Mouse (Mus musculus) hindbrain, embryonic 16.5 days (tissue): Measurements from ENCODE around the gene Gmppb. TPM values are rescaled to one million over a fixed set of nuclear protein-coding genes. Genes with fewer than 3 reads are reported as not detected.

Experiments
- ATAC-seq: fragments of 200-750 bp; cut with Nextera tagmentation; 2 replicates; pipeline ENCODE4 v1.8.0; 2017; ENCODE audit warnings: moderate TSS enrichment, moderate library complexity
- H3K27ac ChIP-seq: fragments of 300-500 bp; sonication (generic); 2 replicates; pipeline ENCODE4 v1.5.1; 2014; ENCODE audit warnings: low read depth, mild to moderate bottlenecking, control low read depth, low read length, moderate library complexity
- H3K27me3 ChIP-seq: fragments of 300-500 bp; sonication (generic); replicated peaks from 2 replicates; pipeline ENCODE4 v1.6.1; 2014; ENCODE audit warnings: low read length; ENCODE audit not compliant: control insufficient read depth, insufficient read depth
- H3K36me3 ChIP-seq: fragments of 300-500 bp; sonication (generic); 2 replicates; pipeline ENCODE4 v1.6.1; 2014; ENCODE audit warnings: mild to moderate bottlenecking, low read length, moderate library complexity, mixed read lengths; ENCODE audit not compliant: control insufficient read depth, insufficient read depth
- H3K4me1 ChIP-seq: fragments of 300-500 bp; sonication (generic); 2 replicates; pipeline ENCODE4 v1.6.1; 2014; ENCODE audit warnings: low read depth, low read length; ENCODE audit not compliant: control insufficient read depth, insufficient read depth
- H3K4me2 ChIP-seq: fragments of 300-500 bp; sonication (generic); 2 replicates; pipeline ENCODE4 v1.6.1; 2014; ENCODE audit warnings: mild to moderate bottlenecking, low read length, control low read depth, moderate library complexity
- H3K4me3 ChIP-seq: fragments of 300-500 bp; sonication (generic); 2 replicates; pipeline ENCODE4 v1.5.1; 2014; ENCODE audit warnings: mild to moderate bottlenecking, low read length, control low read depth, moderate library complexity
- H3K9ac ChIP-seq: fragments of 300-500 bp; sonication (generic); 2 replicates; pipeline ENCODE4 v1.6.1; 2014; ENCODE audit warnings: low read depth, mild to moderate bottlenecking, control low read depth, low read length, moderate library complexity
- H3K9me3 ChIP-seq: fragments of 300-500 bp; sonication (generic); 2 replicates; pipeline ENCODE4 v1.6.1; 2014; ENCODE audit warnings: mild to moderate bottlenecking, low read length, moderate library complexity; ENCODE audit not compliant: control insufficient read depth
- WGBS: fragments of 180-500 bp; shearing (Covaris S2); extraction: QIAGEN DNeasy Blood & Tissue Kit; methylation state at CpG from one replicate; pipeline ENCODE4 v1.1.7; 2014; 5-methylcytosine and 5-hydroxymethylcytosine counted together
- polyA plus RNA-seq: library from polyadenylated mRNA; unstranded; fragments of >200 nt; fragmentation: Nextera tagmentation; extraction: Ambion mirVana; gene quantifications from 2 replicates; pipeline ENCODE4 v1.2.1, GENCODE M21; 2015

The Gmppb gene
- polyA plus RNA-seq, 1 experiment from 2014 or later = 25.7 TPM

GRCm38 (mm10) chr9:108083561-108083960 is 34.5 kb downstream of the Gmppb start:
- 89% methylated on average over 6 of the region's 6 CpGs for WGBS
- Histone ChIP-seq H3K9ac (no peak overlapping the region), H3K4me1 (peaks cover 12% of the 10 kb centered on the region), H3K36me3 (peaks cover 14% of the 10 kb centered on the region; the same call in 1 of the 2 replicates), H3K4me2 (no peak overlapping the region), H3K27me3 (peaks cover 19% of the 10 kb centered on the region), H3K27ac (no peak overlapping the region), H3K4me3 (no peak overlapping the region), H3K9me3 (no peaks in the 10 kb centered on the region)
- no peak for ATAC-seq

GRCm38 (mm10) chr9:108085261-108085660 is 36.2 kb downstream of the Gmppb start:
- WGBS = 94% methylated on average over 4 of the region's 4 CpGs

GRCm38 (mm10) chr9:108090611-108091120 is 41.6 kb downstream of the Gmppb start:
- ATAC-seq = no peak
- no peak overlapping the region for H3K4me2 ChIP-seq
- peaks cover 14% of the 10 kb centered on the region for H3K4me1 ChIP-seq
- H3K27ac ChIP-seq = no peak overlapping the region
- no peak overlapping the region for H3K4me3 ChIP-seq
- H3K27me3 ChIP-seq = no peaks in the 10 kb centered on the region
- H3K36me3 ChIP-seq = peaks cover 37% of the 10 kb centered on the region
- H3K9me3 ChIP-seq = no peaks in the 10 kb centered on the region
- 97% methylated on average over 7 of the region's 7 CpGs for WGBS
- no peak overlapping the region for H3K9ac ChIP-seq

More at GRCm38 (mm10) chr9:108085261-108085660, 36.2 kb downstream of the Gmppb start:
- peaks cover 19% of the 10 kb centered on the region for H3K27me3 ChIP-seq
- no peak overlapping the region for H3K9ac ChIP-seq
- H3K9me3 ChIP-seq = no peaks in the 10 kb centered on the region
- H3K4me3 ChIP-seq = no peak overlapping the region
- H3K4me1 ChIP-seq = peaks cover 6% of the 10 kb centered on the region; the same call in 1 of the 2 replicates
- no peak overlapping the region for H3K27ac ChIP-seq
- H3K36me3 ChIP-seq = peaks cover 26% of the 10 kb centered on the region
- no peak for ATAC-seq
- H3K4me2 ChIP-seq = no peak overlapping the region

- no peak; the same call in 1 of the 2 replicates for ATAC-seq
- Histone ChIP-seq H3K36me3 (peaks cover 30% of the 10 kb centered on the region), H3K4me2 (peak overlapping the region; percentile 82), H3K27me3 (no peaks in the 10 kb centered on the region), H3K27ac (peak overlapping the region; percentile 78; the same call in 1 of the 2 replicates), H3K4me3 (peak overlapping the region; percentile 73), H3K4me1 (peaks cover 18% of the 10 kb centered on the region), H3K9me3 (no peaks in the 10 kb centered on the region), H3K9ac (peak overlapping the region; percentile 82)
- 71% methylated on average over 10 of the region's 10 CpGs for WGBS
Measured at GRCm38 (mm10) chr9:108093586-108093985, 44.5 kb downstream of the Gmppb start.

- WGBS = 1% methylated on average over 52 of the region's 52 CpGs
- Histone ChIP-seq H3K4me1 (peaks cover 18% of the 10 kb centered on the region), H3K9me3 (no peaks in the 10 kb centered on the region), H3K4me3 (peak within 1 kb of the TSS; percentile 73), H3K27ac (peak within 1 kb of the TSS; percentile 78), H3K36me3 (peaks cover 28% of the 10 kb centered on the region), H3K9ac (peak within 1 kb of the TSS; percentile 82), H3K27me3 (no peaks in the 10 kb centered on the region), H3K4me2 (peak within 1 kb of the TSS; percentile 82)
- peak; percentile 93 for ATAC-seq
Measured at GRCm38 (mm10) chr9:108094184-108094941, 45.3 kb downstream of the Gmppb start, which contains the start of gene Apeh. Apeh (minus strand) TSS chr9:108094606.

- Histone ChIP-seq H3K4me1 (peaks cover 18% of the 10 kb centered on the region), H3K4me2 (peak overlapping the region; percentile 82), H3K27ac (peak overlapping the region; percentile 78; the same call in 1 of the 2 replicates), H3K36me3 (peaks cover 21% of the 10 kb centered on the region), H3K9ac (peak overlapping the region; percentile 82), H3K9me3 (no peaks in the 10 kb centered on the region), H3K27me3 (no peaks in the 10 kb centered on the region), H3K4me3 (peak overlapping the region; percentile 73)
- WGBS = 0% methylated on average over 16 of the region's 16 CpGs
- ATAC-seq = peak; percentile 21
Measured at GRCm38 (mm10) chr9:108094998-108095411, 46.0 kb downstream of the Gmppb start.

- peaks cover 18% of the 10 kb centered on the region for H3K36me3 ChIP-seq
- H3K4me1 ChIP-seq = peaks cover 18% of the 10 kb centered on the region
- no peaks in the 10 kb centered on the region for H3K27me3 ChIP-seq
- H3K4me2 ChIP-seq = peak overlapping the region; percentile 82
- ATAC-seq = no peak
- H3K4me3 ChIP-seq = peak overlapping the region; percentile 73
- no peak overlapping the region for H3K27ac ChIP-seq
- no peak overlapping the region for H3K9ac ChIP-seq
- 9% methylated on average over 3 of the region's 3 CpGs for WGBS
- H3K9me3 ChIP-seq = no peaks in the 10 kb centered on the region
Measured at GRCm38 (mm10) chr9:108095518-108095917, 46.5 kb downstream of the Gmppb start.

- H3K4me2 ChIP-seq = no peak overlapping the region
- WGBS = 63% methylated on average over 10 of the region's 10 CpGs
Measured at GRCm38 (mm10) chr9:108095949-108096712, 47.1 kb downstream of the Gmppb start.

GRCm38 (mm10) chr9:108099619-108100018 is 50.6 kb downstream of the Gmppb start:
- H3K36me3 ChIP-seq = peaks cover 12% of the 10 kb centered on the region
- H3K9ac ChIP-seq = no peak overlapping the region
- H3K27ac ChIP-seq = no peak overlapping the region
- H3K27me3 ChIP-seq = no peaks in the 10 kb centered on the region
- H3K4me1 ChIP-seq = peaks cover 9% of the 10 kb centered on the region; the same call in 1 of the 2 replicates
- no peaks in the 10 kb centered on the region for H3K9me3 ChIP-seq
- 79% methylated on average over 8 of the region's 8 CpGs for WGBS
- ATAC-seq = no peak
- H3K4me2 ChIP-seq = no peak overlapping the region
- no peak overlapping the region for H3K4me3 ChIP-seq

More at GRCm38 (mm10) chr9:108095949-108096712, 47.1 kb downstream of the Gmppb start:
- H3K36me3 ChIP-seq = peaks cover 14% of the 10 kb centered on the region
- H3K9me3 ChIP-seq = no peaks in the 10 kb centered on the region
- H3K9ac ChIP-seq = no peak overlapping the region
- H3K4me3 ChIP-seq = no peak overlapping the region
- H3K27ac ChIP-seq = no peak overlapping the region
- no peak for ATAC-seq
- peaks cover 18% of the 10 kb centered on the region for H3K4me1 ChIP-seq
- H3K27me3 ChIP-seq = no peaks in the 10 kb centered on the region
